19 mouse cellular contexts compared by ENCODE assay signal in genomic region chr11:98379379-98379778, GRCm38 (mm10). TPM values are rescaled to one million over a fixed set of nuclear protein-coding genes. Genes with fewer than 3 reads are reported as not detected.
A peak's percentile ranks its signal among the peaks of the same experiment; 100 is the strongest.
DNase-seq lines count a peak whose midpoint lies in the region; ATAC-seq lines count a peak whose summit lies in the region.
"Had no signal": no experiment of that assay in that cellular context is flagged by ENCODE, and none has a peak within 500 bp of the region (broad histone marks: within the 10 kb centered on the region; RNA-seq: fewer than 3 reads in every experiment).

No protein-coding gene starts in this region.

- 87% methylated on average over 7 of the region's 7 CpGs for WGBS in midbrain, embryonic 11.5 days
- 89% methylated on average over 7 of the region's 7 CpGs for WGBS in midbrain, embryonic 13.5 days
- 63% methylated on average over 7 of the region's 7 CpGs for WGBS in heart, embryonic 15.5 days

- no peaks in the 10 kb centered on the region for H3K9me3 ChIP-seq in midbrain, embryonic 11.5 days (ENCODE audit: control insufficient read depth, low read length)
- no peaks in the 10 kb centered on the region for H3K9me3 ChIP-seq in midbrain, embryonic 13.5 days
- H3K9me3 ChIP-seq in heart, embryonic 15.5 days (replicated peaks): no peaks in the 10 kb centered on the region
- H3K9me3 ChIP-seq: kidney, embryonic 15.5 days; limb, embryonic 15.5 days; neural tube, embryonic 12.5 days had no signal

- H3K27me3 ChIP-seq in midbrain, embryonic 11.5 days (ENCODE audit: control insufficient read depth, insufficient read depth, low read length): no peaks in the 10 kb centered on the region; the same call in 1 of the 2 replicates
- H3K27me3 ChIP-seq in midbrain, embryonic 13.5 days: peaks cover 3% of the 10 kb centered on the region; the same call in 1 of the 2 replicates
- H3K27me3 ChIP-seq in heart, embryonic 15.5 days: no peaks in the 10 kb centered on the region

- peaks cover 27% of the 10 kb centered on the region for H3K36me3 ChIP-seq in midbrain, embryonic 11.5 days (ENCODE audit: control insufficient read depth, insufficient read depth, low read length)
- peaks cover 70% of the 10 kb centered on the region for H3K36me3 ChIP-seq in midbrain, embryonic 13.5 days
- peaks cover 36% of the 10 kb centered on the region for H3K36me3 ChIP-seq in heart, embryonic 15.5 days

- DNase-seq in heart, adult 11 months: peak; percentile 98
- no peak for DNase-seq in heart, postnatal 4 days
- peak; percentile 49 for DNase-seq in midbrain, embryonic 11.5 days (ENCODE audit: low spot score, missing footprints)
- DNase-seq in thymus, postnatal 0 days (ENCODE audit: low spot score): no peak
- DNase-seq in neural tube, embryonic 10.5 days (ENCODE audit: extremely low spot score, low spot score): no peak
- DNase-seq: adrenal gland, adult 8-10 months; gastrocnemius, postnatal 25 days; layer of hippocampus, postnatal 36 days; spleen, adult 18-20 months had no signal

- H3K4me3 ChIP-seq in midbrain, embryonic 11.5 days (ENCODE audit: low read depth, low read length): no peak overlapping the region
- H3K4me3 ChIP-seq in midbrain, embryonic 13.5 days (replicated peaks): no peak overlapping the region
- no peak overlapping the region for H3K4me3 ChIP-seq in heart, embryonic 15.5 days
- H3K4me3 ChIP-seq: erythroblast, embryonic 14.5 days; kidney, embryonic 15.5 days; limb, embryonic 15.5 days; neural tube, embryonic 12.5 days had no signal

- H3K27ac ChIP-seq in midbrain, embryonic 11.5 days (ENCODE audit: low read depth, low read length): no peak overlapping the region
- H3K27ac ChIP-seq in midbrain, embryonic 13.5 days: no peak overlapping the region
- peak overlapping the region; percentile 72 for H3K27ac ChIP-seq in heart, embryonic 15.5 days
- H3K27ac ChIP-seq: kidney, embryonic 15.5 days; limb, embryonic 15.5 days; neural tube, embryonic 12.5 days had no signal

- H3K4me1 ChIP-seq in midbrain, embryonic 11.5 days (ENCODE audit: control insufficient read depth, insufficient read depth, low read length): no peaks in the 10 kb centered on the region
- no peaks in the 10 kb centered on the region for H3K4me1 ChIP-seq in midbrain, embryonic 13.5 days (replicated peaks)
- H3K4me1 ChIP-seq in heart, embryonic 15.5 days (replicated peaks): peaks cover 83% of the 10 kb centered on the region
- H3K4me1 ChIP-seq: limb, embryonic 15.5 days; neural tube, embryonic 12.5 days had no signal

- H3K4me2 ChIP-seq in midbrain, embryonic 11.5 days: no peak overlapping the region
- H3K4me2 ChIP-seq in midbrain, embryonic 13.5 days (replicated peaks): no peak overlapping the region
- no peak overlapping the region for H3K4me2 ChIP-seq in heart, embryonic 15.5 days
- H3K4me2 ChIP-seq: kidney, embryonic 15.5 days; limb, embryonic 15.5 days; neural tube, embryonic 12.5 days had no signal

- H3K9ac ChIP-seq in midbrain, embryonic 11.5 days (ENCODE audit: low read length): no peak overlapping the region
- no peak overlapping the region for H3K9ac ChIP-seq in midbrain, embryonic 13.5 days (replicated peaks)
- no peak overlapping the region for H3K9ac ChIP-seq in heart, embryonic 15.5 days
- H3K9ac ChIP-seq: kidney, embryonic 15.5 days; limb, embryonic 15.5 days; neural tube, embryonic 12.5 days had no signal

- no peak for ATAC-seq in midbrain, embryonic 11.5 days (ENCODE audit: low FRiP score)
- no peak for ATAC-seq in midbrain, embryonic 13.5 days
- ATAC-seq in heart, embryonic 15.5 days (replicated peaks; ENCODE audit: insufficient number of reproducible peaks, insufficient read depth, low FRiP score, low read depth): no peak
- ATAC-seq: intestine, embryonic 16.5 days had no signal

RNA-seq across cellular contexts. Expression of gene Tcap, which starts 4.2 kb away (rescaled TPM):
- 100 to 1,000 TPM; 163 to 192 TPM for total RNA-seq in heart, postnatal 4 days (2021)
- polyA plus RNA-seq in midbrain, embryonic 11.5 days (2014; fragmentation: Nextera tagmentation; extraction: Ambion mirVana): not detected in 2 replicates
- polyA plus RNA-seq in midbrain, embryonic 13.5 days (2015; fragmentation: Nextera tagmentation; extraction: Ambion mirVana): 0.23 and 0.28 TPM in 2 replicates
- 154 and 158 TPM in 2 replicates for polyA plus RNA-seq in heart, embryonic 15.5 days (2015; fragmentation: Nextera tagmentation; extraction: Ambion mirVana)
- polyA plus RNA-seq in thymus, postnatal 0 days (2015; fragmentation: Nextera tagmentation; extraction: Ambion mirVana): 0.22 TPM in 1 of 2 replicates, not detected in the other
- total RNA-seq: hematopoietic stem cell, adult 5-6 weeks; megakaryocyte progenitor cell, adult 5-6 weeks had no signal
- polyA plus RNA-seq: erythroblast, embryonic 14.5 days had no signal

RNA-seq across cellular contexts. Expression of gene Pnmt, which starts 6.9 kb away (rescaled TPM):
- not detected for total RNA-seq in heart, postnatal 4 days (2021)
- polyA plus RNA-seq in midbrain, embryonic 11.5 days (2014; fragmentation: Nextera tagmentation; extraction: Ambion mirVana): not detected in 2 replicates
- polyA plus RNA-seq in midbrain, embryonic 13.5 days (2015; fragmentation: Nextera tagmentation; extraction: Ambion mirVana): 0.23 TPM in 1 of 2 replicates, not detected in the other
- 0.52 and 0.57 TPM in 2 replicates for polyA plus RNA-seq in heart, embryonic 15.5 days (2015; fragmentation: Nextera tagmentation; extraction: Ambion mirVana)
- 0.94 and 1.0 TPM in 2 replicates for polyA plus RNA-seq in thymus, postnatal 0 days (2015; fragmentation: Nextera tagmentation; extraction: Ambion mirVana)
- total RNA-seq: hematopoietic stem cell, adult 5-6 weeks; layer of hippocampus, postnatal 36 days; megakaryocyte progenitor cell, adult 5-6 weeks had no signal
- polyA plus RNA-seq: erythroblast, embryonic 14.5 days; stomach, embryonic 14.5 days had no signal

RNA-seq across cellular contexts. Expression of gene Pgap3, which starts 20.9 kb away (rescaled TPM):
- total RNA-seq in heart, postnatal 4 days (2021): 10 to 100 TPM; 19.6 to 20.5 TPM
- 5.6 and 5.7 TPM in 2 replicates for polyA plus RNA-seq in midbrain, embryonic 11.5 days (2014; fragmentation: Nextera tagmentation; extraction: Ambion mirVana)
- polyA plus RNA-seq in midbrain, embryonic 13.5 days (2015; fragmentation: Nextera tagmentation; extraction: Ambion mirVana): 9.2 and 10.7 TPM in 2 replicates
- polyA plus RNA-seq in heart, embryonic 15.5 days (2015; fragmentation: Nextera tagmentation; extraction: Ambion mirVana): 17.0 and 19.3 TPM in 2 replicates
- polyA plus RNA-seq in thymus, postnatal 0 days (2015; fragmentation: Nextera tagmentation; extraction: Ambion mirVana): 12.1 and 12.7 TPM in 2 replicates

RNA-seq across cellular contexts. Expression of gene Stard3, which starts 21.2 kb away (rescaled TPM):
- total RNA-seq in heart, postnatal 4 days (2021): 10 to 100 TPM; 21.3 to 21.8 TPM
- 39.7 and 41.5 TPM in 2 replicates for polyA plus RNA-seq in midbrain, embryonic 11.5 days (2014; fragmentation: Nextera tagmentation; extraction: Ambion mirVana)
- polyA plus RNA-seq in midbrain, embryonic 13.5 days (2015; fragmentation: Nextera tagmentation; extraction: Ambion mirVana): 44.5 and 46.9 TPM in 2 replicates
- 33.9 and 40.5 TPM in 2 replicates for polyA plus RNA-seq in heart, embryonic 15.5 days (2015; fragmentation: Nextera tagmentation; extraction: Ambion mirVana)
- polyA plus RNA-seq in thymus, postnatal 0 days (2015; fragmentation: Nextera tagmentation; extraction: Ambion mirVana): 49.5 and 51.8 TPM in 2 replicates

RNA-seq across cellular contexts. Expression of gene Ppp1r1b, which starts 31.2 kb away (rescaled TPM):
- total RNA-seq in heart, postnatal 4 days (2021): 10 to 100 TPM; 19.1 to 21.2 TPM
- polyA plus RNA-seq in midbrain, embryonic 11.5 days (2014; fragmentation: Nextera tagmentation; extraction: Ambion mirVana): 0.78 and 0.91 TPM in 2 replicates
- 0.73 and 1.9 TPM in 2 replicates for polyA plus RNA-seq in midbrain, embryonic 13.5 days (2015; fragmentation: Nextera tagmentation; extraction: Ambion mirVana)
- polyA plus RNA-seq in heart, embryonic 15.5 days (2015; fragmentation: Nextera tagmentation; extraction: Ambion mirVana): 60.9 and 62.5 TPM in 2 replicates
- 2.7 and 3.1 TPM in 2 replicates for polyA plus RNA-seq in thymus, postnatal 0 days (2015; fragmentation: Nextera tagmentation; extraction: Ambion mirVana)
- total RNA-seq: megakaryocyte progenitor cell, adult 5-6 weeks had no signal

Comparison
In these comparisons a context has a peak if more than half of its experiments do, and no peak if none do; other contexts are left out.
1. DNase-seq: peak in heart, adult 11 months (single experiment) and midbrain, embryonic 11.5 days (single experiment); none in heart, postnatal 4 days (single experiment), thymus, postnatal 0 days (single experiment) and neural tube, embryonic 10.5 days (single experiment).
2. RNA of gene Tcap, which starts 4.2 kb away (polyA plus RNA-seq): 154 to 158 TPM in heart, embryonic 15.5 days; 0.23 to 0.28 TPM in midbrain, embryonic 13.5 days, 0.22 TPM in thymus, postnatal 0 days and not detected in midbrain, embryonic 11.5 days; every median in the first group is over 100 times any median in the second.